Mouse (Mus musculus): ENCODE results near the gene Mb21d2. TPM values are rescaled to one million over a fixed set of nuclear protein-coding genes. Genes with fewer than 3 reads are reported as not detected.

The Mb21d2 gene
- polyA plus RNA-seq (2015; fragmentation: Nextera tagmentation; extraction: Ambion mirVana) = 9.5 and 10.5 TPM in 2 replicates

DNA sequence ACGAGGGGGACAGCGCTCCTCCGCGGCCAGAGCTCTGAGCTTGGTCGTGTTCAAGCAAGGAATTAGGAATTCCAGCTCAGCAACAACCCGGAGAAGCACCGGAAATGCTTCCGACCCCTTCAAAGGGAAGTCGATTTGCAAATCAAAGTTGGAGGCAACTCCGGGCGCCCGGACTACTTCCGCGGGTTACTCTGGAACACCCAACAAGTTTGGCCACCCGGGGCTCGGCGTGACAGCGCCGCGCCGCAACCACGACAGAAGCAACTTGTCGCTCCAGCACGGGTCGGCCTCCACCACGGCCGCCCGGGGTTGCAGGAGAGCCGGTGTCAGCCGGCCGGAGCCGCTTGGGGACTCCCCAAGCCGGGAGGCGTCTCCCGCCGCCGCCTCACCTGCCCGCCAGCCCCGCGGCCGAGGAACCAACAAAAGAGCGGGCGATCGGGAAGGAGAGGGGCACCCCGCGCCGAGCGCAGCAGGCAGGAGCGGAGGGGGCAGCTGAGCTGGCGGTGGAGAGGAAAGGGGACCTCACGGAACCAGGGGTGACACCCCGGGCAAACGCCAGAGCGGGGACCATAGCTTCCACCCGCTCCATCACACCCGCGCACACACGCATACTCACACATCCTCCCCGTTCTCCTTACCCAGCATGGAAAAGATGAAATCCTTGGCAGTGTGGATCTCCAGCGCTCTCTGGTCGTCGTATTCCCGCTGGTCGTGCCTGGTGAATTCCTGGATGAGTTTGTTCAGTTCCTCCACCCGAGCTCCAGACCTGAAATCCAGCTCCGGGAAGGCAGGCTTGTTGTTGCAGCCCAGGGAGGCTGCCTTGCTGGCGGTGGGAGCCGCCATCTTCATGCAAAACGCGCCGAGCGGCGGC is at the start of gene Mb21d2:
Gene Mb21d2 (minus strand): TSS at position 859 of the 871 bp plus-strand sequence.
- peak within 1 kb of the TSS; percentile 74 for H3K9ac ChIP-seq (replicated peaks)
- H3K9me3 ChIP-seq = no peaks in the 10 kb centered on the region
- H3K4me2 ChIP-seq (replicated peaks) = peak within 1 kb of the TSS; percentile 92
- H3K27ac ChIP-seq (replicated peaks) = peak within 1 kb of the TSS; percentile 88
- ATAC-seq (replicated peaks) = peak; percentile 54
- WGBS = under 1% methylated on average over 73 of the region's 73 CpGs
- H3K36me3 ChIP-seq = no peaks in the 10 kb centered on the region
- H3K4me3 ChIP-seq = peak within 1 kb of the TSS; percentile 86
- H3K27me3 ChIP-seq = no peaks in the 10 kb centered on the region
- H3K4me1 ChIP-seq = peaks cover 25% of the 10 kb centered on the region

DNA sequence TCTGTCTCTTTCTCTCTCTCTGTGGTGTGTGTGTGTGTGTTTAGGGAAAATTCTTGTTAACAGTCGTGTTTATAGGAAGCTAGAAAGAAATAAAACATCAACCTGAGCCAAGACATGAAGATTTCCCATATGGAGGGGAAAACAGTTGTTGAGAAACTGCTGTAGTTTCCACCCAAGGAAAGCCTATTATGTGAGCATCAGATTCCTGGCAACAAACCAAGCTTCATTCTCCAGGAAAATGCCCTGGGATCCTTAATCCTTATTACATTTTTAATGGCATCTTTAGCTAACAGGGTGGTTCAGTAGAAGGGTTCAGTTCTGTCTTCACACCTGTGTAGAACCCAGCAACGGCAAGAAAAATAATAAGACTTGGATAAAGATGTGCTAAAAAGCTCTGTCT is 36.8 kb upstream of the Mb21d2 start:
- Histone ChIP-seq H3K9ac (replicated peaks) (no peak overlapping the region), H3K4me2 (replicated peaks) (no peak overlapping the region), H3K9me3 (no peaks in the 10 kb centered on the region), H3K27ac (replicated peaks) (no peak overlapping the region), H3K4me3 (no peak overlapping the region), H3K27me3 (no peaks in the 10 kb centered on the region), H3K36me3 (no peaks in the 10 kb centered on the region), H3K4me1 (no peaks in the 10 kb centered on the region)
- WGBS = 28% methylated on average over 2 of the region's 2 CpGs
- no peak for ATAC-seq (replicated peaks)

DNA sequence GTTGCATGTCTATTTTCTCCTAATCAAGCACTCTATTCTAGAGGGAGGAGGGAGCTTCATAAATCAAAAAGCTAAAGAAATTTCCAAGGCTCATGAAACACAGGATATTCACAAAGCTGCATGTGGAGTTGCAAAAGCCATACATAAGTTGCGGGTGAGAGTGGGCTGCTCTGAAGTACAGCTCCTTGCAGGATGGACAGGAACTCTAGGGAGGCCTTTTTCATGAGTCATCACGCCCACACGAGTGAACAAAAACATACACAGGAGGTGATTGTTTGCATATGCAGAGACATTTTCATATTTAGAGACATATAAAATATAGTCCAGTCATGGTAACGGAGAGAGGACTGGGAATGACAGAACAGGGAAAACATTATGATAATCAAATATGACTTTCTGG is 34.6 kb upstream of the Mb21d2 start:
- Histone ChIP-seq H3K4me1 (no peaks in the 10 kb centered on the region), H3K4me3 (no peak overlapping the region), H3K36me3 (no peaks in the 10 kb centered on the region), H3K27me3 (no peaks in the 10 kb centered on the region), H3K27ac (replicated peaks) (no peak overlapping the region), H3K9ac (replicated peaks) (no peak overlapping the region), H3K9me3 (no peaks in the 10 kb centered on the region), H3K4me2 (replicated peaks) (no peak overlapping the region)
- 83% methylated on average over 4 of the region's 4 CpGs for WGBS
- ATAC-seq (replicated peaks) = no peak

GRCm38 (mm10) chr16:28962987-28963386 is 33.5 kb upstream of the Mb21d2 start:
- H3K27me3 ChIP-seq = no peaks in the 10 kb centered on the region

GRCm38 (mm10) chr16:28949810-28950209 is 20.3 kb upstream of the Mb21d2 start:
- no peaks in the 10 kb centered on the region for H3K27me3 ChIP-seq
- no peak overlapping the region for H3K4me3 ChIP-seq
- no peak for ATAC-seq (replicated peaks)
- no peak overlapping the region for H3K27ac ChIP-seq (replicated peaks)
- no peaks in the 10 kb centered on the region for H3K36me3 ChIP-seq
- no peaks in the 10 kb centered on the region for H3K9me3 ChIP-seq
- WGBS = 73% methylated on average over 5 of the region's 5 CpGs
- H3K4me2 ChIP-seq (replicated peaks) = no peak overlapping the region
- H3K4me1 ChIP-seq = no peaks in the 10 kb centered on the region
- no peak overlapping the region for H3K9ac ChIP-seq (replicated peaks)

More at GRCm38 (mm10) chr16:28962987-28963386, 33.5 kb upstream of the Mb21d2 start:
- Histone ChIP-seq H3K36me3 (no peaks in the 10 kb centered on the region), H3K4me2 (replicated peaks) (no peak overlapping the region), H3K27ac (replicated peaks) (no peak overlapping the region), H3K9me3 (no peaks in the 10 kb centered on the region), H3K9ac (replicated peaks) (no peak overlapping the region), H3K4me1 (no peaks in the 10 kb centered on the region), H3K4me3 (no peak overlapping the region)
- no peak for ATAC-seq (replicated peaks)

GRCm38 (mm10) chr16:28943254-28943653 is 13.8 kb upstream of the Mb21d2 start:
- no peaks in the 10 kb centered on the region for H3K9me3 ChIP-seq
- H3K27me3 ChIP-seq = no peaks in the 10 kb centered on the region
- no peak overlapping the region for H3K4me3 ChIP-seq
- 54% methylated on average over 2 of the region's 2 CpGs for WGBS
- H3K9ac ChIP-seq (replicated peaks) = no peak overlapping the region
- H3K4me1 ChIP-seq = no peaks in the 10 kb centered on the region
- ATAC-seq (replicated peaks) = no peak
- H3K36me3 ChIP-seq = no peaks in the 10 kb centered on the region
- H3K4me2 ChIP-seq (replicated peaks) = no peak overlapping the region
- H3K27ac ChIP-seq (replicated peaks) = no peak overlapping the region

DNA sequence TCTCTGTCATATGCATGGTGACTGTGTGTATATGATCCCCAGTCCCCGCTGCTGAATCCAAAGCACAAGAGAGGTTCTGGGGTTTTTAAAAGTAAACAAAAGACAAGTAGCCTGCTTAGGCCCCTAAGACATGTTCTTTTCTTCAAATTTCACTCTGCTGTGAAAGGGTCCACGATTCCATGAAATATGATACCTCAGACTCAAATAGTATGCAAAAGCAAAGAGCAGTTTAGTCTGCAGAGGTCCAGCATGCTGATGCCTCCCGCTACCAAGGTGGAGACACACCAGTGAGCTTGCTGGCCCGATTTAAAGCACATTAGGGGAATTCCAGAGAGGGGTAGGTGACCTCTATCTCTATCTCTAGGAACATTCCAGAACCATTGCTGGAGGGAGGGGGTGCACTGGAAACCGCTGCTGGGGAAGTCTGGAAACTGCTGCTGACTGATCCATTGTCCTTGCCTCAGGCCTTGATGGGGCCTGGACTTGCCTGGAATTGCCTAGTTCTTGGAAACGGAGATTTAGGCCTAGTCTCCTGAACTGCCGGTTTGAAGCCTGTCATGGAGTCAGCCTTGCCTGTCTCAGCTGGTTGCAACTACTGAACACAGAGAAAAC is 6.8 kb upstream of the Mb21d2 start:
- WGBS = 70% methylated on average over 7 of the region's 7 CpGs
- Histone ChIP-seq H3K9ac (replicated peaks) (no peak overlapping the region), H3K4me1 (no peaks in the 10 kb centered on the region), H3K4me3 (no peak overlapping the region), H3K9me3 (no peaks in the 10 kb centered on the region), H3K27me3 (no peaks in the 10 kb centered on the region), H3K27ac (replicated peaks) (no peak overlapping the region), H3K36me3 (no peaks in the 10 kb centered on the region), H3K4me2 (replicated peaks) (no peak overlapping the region)
- no peak for ATAC-seq (replicated peaks)

DNA sequence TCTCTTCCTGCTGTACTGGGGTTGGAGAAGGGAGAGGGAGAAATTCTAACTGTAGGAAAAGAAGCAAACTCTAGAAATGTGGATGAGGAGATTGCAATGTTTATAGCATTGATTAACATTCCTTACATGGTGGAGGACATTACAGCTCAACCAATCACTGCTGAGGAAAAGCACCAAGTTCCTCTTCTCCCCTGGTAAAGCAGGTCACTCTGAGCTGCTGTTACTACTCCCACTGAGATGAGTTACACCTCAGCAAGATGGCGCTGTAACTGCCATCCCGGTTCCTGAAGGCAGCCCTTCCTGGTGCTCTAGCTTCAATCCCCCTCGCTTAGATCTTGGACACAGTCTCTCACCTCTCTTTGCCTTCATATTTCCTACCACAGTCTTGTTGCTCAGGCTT is 6.2 kb upstream of the Mb21d2 start:
- WGBS = 73% methylated on average over 3 of the region's 3 CpGs
- no peak for ATAC-seq (replicated peaks)

GRCm38 (mm10) chr16:28931213-28931612 is 1.7 kb upstream of the Mb21d2 start:
- Histone ChIP-seq H3K9ac (replicated peaks) (no peak overlapping the region), H3K9me3 (no peaks in the 10 kb centered on the region), H3K27me3 (no peaks in the 10 kb centered on the region), H3K4me1 (peaks cover 24% of the 10 kb centered on the region), H3K4me3 (no peak overlapping the region), H3K36me3 (no peaks in the 10 kb centered on the region), H3K27ac (replicated peaks) (no peak overlapping the region), H3K4me2 (replicated peaks) (no peak overlapping the region)
- ATAC-seq (replicated peaks) = no peak
- 56% methylated on average over 2 of the region's 2 CpGs for WGBS

More for the DNA sequence above, 6.2 kb upstream of the Mb21d2 start:
- Histone ChIP-seq H3K27me3 (no peaks in the 10 kb centered on the region), H3K4me2 (replicated peaks) (no peak overlapping the region), H3K4me3 (no peak overlapping the region), H3K4me1 (no peaks in the 10 kb centered on the region), H3K9me3 (no peaks in the 10 kb centered on the region), H3K27ac (replicated peaks) (no peak overlapping the region), H3K36me3 (no peaks in the 10 kb centered on the region), H3K9ac (replicated peaks) (no peak overlapping the region)

- no peaks in the 10 kb centered on the region for H3K36me3 ChIP-seq
- peaks cover 25% of the 10 kb centered on the region for H3K4me1 ChIP-seq
- ATAC-seq (replicated peaks) = no peak
- no peaks in the 10 kb centered on the region for H3K9me3 ChIP-seq
- peak overlapping the region; percentile 86 for H3K4me3 ChIP-seq
- H3K27ac ChIP-seq (replicated peaks) = no peak overlapping the region
- peak overlapping the region; percentile 92 for H3K4me2 ChIP-seq (replicated peaks)
- 3% methylated on average over 5 of the region's 5 CpGs for WGBS
- no peaks in the 10 kb centered on the region for H3K27me3 ChIP-seq
- no peak overlapping the region for H3K9ac ChIP-seq (replicated peaks)
These were observed 953 bp upstream of the Mb21d2 start for GRCm38 (mm10) chr16:28930426-28930825.

DNA sequence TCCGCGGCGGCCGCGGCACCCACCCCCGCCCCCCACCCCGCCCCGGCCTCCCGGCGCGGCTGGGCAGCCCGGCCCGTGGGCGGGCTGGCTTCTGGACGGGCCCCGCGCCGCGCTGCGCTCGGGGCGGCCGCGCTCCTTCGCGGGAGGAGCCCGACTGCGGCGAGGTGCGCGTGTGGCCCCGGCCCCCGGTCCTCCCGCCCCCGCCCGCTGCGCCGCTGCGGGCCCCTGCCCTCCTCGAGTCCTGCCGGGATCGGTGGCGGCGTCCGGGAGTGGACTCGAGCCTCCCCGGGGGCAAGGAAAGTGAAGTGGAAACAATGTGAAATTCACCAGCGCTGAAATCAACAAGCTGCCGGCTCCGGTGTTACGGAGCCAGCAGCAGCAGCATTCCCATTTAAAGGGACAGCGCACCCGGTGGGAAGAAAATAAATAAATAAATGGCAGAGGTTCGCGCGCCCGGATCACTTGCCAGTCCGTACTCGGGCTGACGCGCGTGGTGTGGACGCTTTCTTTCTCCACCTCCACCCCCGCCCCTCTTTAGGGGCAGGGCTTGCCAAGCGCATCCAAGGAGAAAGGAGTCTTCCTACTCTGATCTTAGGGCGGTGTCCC is 316 bp upstream of the Mb21d2 start:
- Histone ChIP-seq H3K9me3 (no peaks in the 10 kb centered on the region), H3K27ac (replicated peaks) (peak overlapping the region; percentile 88), H3K27me3 (no peaks in the 10 kb centered on the region), H3K4me1 (peaks cover 25% of the 10 kb centered on the region), H3K4me3 (peak overlapping the region; percentile 86), H3K36me3 (no peaks in the 10 kb centered on the region), H3K4me2 (replicated peaks) (peak overlapping the region; percentile 92), H3K9ac (replicated peaks) (peak overlapping the region; percentile 74)
- 1% methylated on average over 63 of the region's 66 CpGs for WGBS
- peak; percentile 62 for ATAC-seq (replicated peaks)

DNA sequence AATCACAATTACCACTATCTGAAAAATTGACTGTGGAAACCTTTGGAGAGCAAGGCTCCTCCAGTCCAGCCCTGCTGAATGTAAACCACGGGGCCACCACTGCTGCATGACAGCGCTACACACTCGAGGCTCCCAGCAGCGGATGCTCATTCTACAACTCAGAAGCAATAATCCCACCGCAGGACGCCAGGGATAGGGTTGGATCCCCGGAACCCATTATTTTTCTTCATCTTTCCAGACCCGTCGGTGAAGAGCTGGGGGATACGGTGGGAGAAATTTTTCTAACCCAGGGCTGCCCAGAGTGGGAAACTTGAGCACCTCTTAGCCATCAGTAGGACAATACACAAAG is 1.0 kb downstream of the Mb21d2 start:
- peak; percentile 38; the same call in 1 of the 2 replicates for ATAC-seq (replicated peaks)
- H3K9ac ChIP-seq (replicated peaks) = peak overlapping the region; percentile 74
- H3K4me2 ChIP-seq (replicated peaks) = peak overlapping the region; percentile 92
- no peaks in the 10 kb centered on the region for H3K27me3 ChIP-seq
- H3K4me1 ChIP-seq = peaks cover 25% of the 10 kb centered on the region
- no peaks in the 10 kb centered on the region for H3K9me3 ChIP-seq
- H3K4me3 ChIP-seq = peak overlapping the region; percentile 86
- peak overlapping the region; percentile 88 for H3K27ac ChIP-seq (replicated peaks)
- H3K36me3 ChIP-seq = no peaks in the 10 kb centered on the region
- WGBS = under 1% methylated on average over 10 of the region's 10 CpGs
